Mouse (Mus musculus): Measurements from ENCODE around the gene Rrp9.

Gene Rrp9

DNA sequence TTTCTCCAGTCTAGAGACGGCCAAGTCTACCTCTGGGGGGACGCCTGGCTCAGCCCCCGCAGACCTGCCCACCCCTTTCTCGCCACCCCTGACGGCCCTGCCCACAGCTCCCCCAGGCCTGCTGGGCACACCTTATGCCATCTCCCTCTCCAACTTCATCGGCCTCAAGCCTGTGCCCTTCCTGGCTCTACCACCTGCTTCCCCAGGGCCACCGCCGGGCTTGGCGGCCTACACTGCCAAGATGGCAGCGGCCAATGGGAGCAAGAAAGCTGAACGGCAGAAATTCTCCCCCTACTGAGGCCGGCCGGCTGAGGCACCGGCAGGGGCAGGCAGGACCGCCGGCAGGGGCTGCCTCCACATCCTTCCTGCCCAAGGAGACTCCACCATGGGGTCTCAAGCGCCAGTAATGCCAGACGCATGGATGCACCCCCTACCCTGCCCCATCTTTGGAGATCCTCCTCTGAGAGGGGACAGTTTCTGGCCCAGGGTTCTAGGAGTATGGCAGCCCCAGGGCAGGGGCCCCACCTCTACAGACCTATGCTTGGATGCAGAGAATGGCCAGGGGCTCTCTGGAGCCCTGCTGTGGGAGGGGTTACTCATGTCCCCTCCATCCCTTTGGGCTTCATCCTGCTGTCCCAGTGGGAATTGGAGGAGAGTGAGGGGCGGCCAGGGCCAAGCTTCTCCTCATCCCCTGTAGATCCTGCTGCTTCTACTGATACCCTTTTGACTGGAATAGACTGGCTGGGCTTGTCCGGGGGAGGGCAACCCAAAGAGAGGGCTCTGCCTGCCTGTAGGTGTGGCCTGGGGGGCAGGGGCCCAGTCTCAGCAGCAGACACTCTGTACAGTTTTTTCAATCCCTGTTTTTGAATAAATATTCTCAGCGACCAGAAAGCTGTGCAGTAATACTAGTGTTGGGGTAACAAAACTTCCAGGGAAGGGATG lies 12.4 kb upstream of the Rrp9 start:
- TF ChIP-seq GATA4 (IDR thresholded peaks at IDR 0.05; ENCODE audit: insufficient replicate concordance, low read length), result no peak

DNA sequence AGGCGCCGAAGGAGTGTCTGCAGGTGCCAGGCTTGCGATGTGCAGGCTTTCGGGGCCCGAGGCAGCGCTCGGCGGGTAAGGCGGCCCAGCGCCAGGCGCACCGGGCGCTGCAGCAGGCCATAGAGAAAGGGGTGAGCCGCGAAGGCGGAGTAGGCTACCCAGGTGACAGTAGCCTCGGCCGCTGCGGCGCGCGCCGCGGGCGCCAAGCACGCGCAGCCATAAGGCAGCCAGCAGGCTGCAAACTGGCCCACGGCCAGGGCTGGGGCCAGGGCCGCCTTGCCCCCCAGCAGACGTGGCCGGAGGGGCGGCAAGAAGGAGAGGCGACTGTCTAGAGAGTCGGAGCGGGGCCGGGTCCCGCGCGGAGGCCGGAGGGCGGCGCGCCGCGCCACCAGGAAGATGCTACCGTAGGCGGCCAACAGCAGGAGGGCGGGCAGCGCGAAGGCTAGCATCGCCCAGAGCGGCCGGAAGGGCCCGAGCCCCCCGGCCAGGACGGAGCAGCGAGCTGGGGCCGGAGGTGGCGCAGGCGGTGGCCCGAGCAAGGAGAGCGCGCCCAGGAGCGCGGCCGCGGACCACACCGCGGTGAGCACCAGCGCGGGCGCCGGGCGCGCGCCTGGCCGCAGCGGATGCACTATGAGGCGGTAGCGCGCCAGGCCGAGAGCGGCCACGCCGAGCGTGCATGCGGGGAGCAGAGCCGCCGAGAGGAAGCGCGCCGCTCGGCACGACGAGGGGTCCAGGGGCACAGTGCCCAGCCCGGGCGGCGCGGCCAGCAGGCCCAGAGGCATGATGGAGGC lies 10.8 kb upstream of the Rrp9 start:
- TF ChIP-seq GATA4 (IDR thresholded peaks at IDR 0.05; ENCODE audit: insufficient replicate concordance, low read length), result no peak

- TF ChIP-seq GATA4 (IDR thresholded peaks at IDR 0.05; ENCODE audit: insufficient replicate concordance, low read length), result no peak
Observed at GRCm38 (mm10) chr9:106465571-106466200, 10.1 kb upstream of the Rrp9 start, which contains the start of gene Gpr62. Gene Gpr62 (minus strand): TSS chr9:106465938.

GRCm38 (mm10) chr9:106466721-106467120 lies 9.0 kb upstream of the Rrp9 start:
- TF ChIP-seq GATA4 (IDR thresholded peaks at IDR 0.05; ENCODE audit: insufficient replicate concordance, low read length), result no peak

DNA sequence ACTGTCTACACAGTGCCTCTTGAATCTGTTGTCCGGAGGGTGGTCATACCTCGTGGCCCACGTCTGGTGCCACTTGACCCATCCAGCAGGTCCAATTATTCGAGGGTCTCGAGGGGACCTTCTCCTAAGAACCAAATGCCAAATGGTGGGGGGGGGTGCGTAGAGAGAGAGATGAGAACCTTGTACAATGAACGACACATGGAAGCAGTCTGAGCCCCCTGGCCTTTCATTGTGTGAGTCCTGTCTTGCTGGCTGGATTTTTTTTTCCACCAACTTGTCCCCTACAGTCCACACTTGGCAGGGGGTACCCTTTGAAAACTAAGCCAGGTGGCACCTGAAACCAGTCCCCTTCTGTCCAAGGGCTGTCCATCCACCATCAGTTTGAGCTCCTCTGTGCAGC lies 8.0 kb upstream of the Rrp9 start:
- TF ChIP-seq GATA4 (IDR thresholded peaks at IDR 0.05; ENCODE audit: insufficient replicate concordance, low read length), result no peak

- no peak for TF ChIP-seq GATA4 (IDR thresholded peaks at IDR 0.05; ENCODE audit: insufficient replicate concordance, low read length)
Observed at GRCm38 (mm10) chr9:106469317-106469716, 6.4 kb upstream of the Rrp9 start.

DNA sequence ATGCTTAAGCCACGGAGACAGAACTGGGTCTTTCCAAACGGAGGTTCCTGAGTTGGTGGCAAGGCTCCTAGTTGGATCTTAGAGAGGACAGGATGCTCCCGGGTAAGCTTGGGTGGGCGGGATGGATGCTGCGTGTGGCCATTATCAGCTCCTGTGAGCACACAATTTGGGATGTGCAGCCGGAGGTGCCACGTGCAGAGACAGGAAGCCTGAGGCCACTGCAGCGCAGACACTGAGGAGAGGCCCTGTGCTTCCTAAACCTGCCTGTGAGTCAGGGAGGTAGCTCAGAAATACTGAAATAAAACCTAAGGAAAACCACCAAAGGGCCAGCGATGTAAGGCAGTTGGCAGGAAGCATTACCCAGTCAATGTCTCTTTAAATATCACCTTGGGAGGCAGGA lies 6.0 kb upstream of the Rrp9 start:
- no peak for TF ChIP-seq GATA4 (IDR thresholded peaks at IDR 0.05; ENCODE audit: insufficient replicate concordance, low read length)

GRCm38 (mm10) chr9:106470991-106471750 lies 4.6 kb upstream of the Rrp9 start:
- no peak for TF ChIP-seq GATA4 (IDR thresholded peaks at IDR 0.05; ENCODE audit: insufficient replicate concordance, low read length)

- no peak for TF ChIP-seq GATA4 (IDR thresholded peaks at IDR 0.05; ENCODE audit: insufficient replicate concordance, low read length)
Observed at GRCm38 (mm10) chr9:106471892-106472291, 3.9 kb upstream of the Rrp9 start.

DNA sequence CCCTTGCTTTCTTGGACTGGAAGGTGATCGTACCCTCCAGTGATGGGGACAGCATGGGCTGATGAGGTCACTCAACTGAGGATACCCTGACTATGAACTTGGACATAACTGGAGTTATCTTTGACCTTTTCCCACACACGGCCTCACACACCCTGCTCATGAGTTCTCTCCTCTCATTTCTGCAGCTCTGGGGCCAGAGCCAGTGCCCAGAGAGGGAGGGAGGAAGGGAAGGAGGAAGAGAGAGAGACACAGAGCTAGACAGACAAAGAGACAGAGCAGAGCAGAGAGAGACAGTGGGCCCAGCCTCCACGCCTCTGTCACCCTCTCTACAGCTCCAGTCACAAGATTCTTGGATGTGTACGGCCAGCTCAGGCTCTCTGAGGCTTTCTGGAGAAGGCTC lies 3.4 kb upstream of the Rrp9 start:
- no peak for TF ChIP-seq GATA4 (IDR thresholded peaks at IDR 0.05; ENCODE audit: insufficient replicate concordance, low read length)

DNA sequence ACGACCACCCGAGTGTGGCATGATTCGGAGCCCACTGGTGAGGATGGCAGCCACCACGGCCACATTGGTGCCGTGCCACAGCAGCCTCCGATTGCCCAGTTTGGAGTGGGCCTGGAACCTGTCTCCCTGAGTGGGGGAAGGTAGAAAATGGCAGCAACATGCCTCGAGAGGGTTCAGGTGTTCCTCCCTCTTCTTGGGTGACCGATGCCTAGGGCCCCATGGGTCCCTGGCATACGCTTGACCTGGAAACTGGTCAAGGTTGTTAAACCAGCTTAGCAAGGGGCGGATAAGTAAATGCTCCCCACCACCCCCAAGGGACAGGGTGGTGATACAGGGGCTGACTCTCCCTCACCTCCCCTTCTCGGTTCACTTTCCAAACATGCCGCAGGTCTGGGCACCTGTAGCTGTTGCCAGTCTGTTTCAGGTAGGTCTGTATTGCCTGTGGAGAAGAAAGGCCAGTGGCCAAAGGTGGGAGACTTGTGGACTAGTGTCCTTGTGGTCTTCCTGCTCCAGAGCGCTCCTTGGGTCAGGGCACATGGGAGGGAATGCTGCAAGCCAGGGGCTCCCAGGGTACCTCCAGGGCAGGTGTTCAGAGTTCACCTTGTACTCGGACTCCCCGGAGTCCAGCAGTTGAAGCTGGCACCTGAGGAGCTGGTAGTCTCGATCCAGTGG lies 2.5 kb upstream of the Rrp9 start:
- TF ChIP-seq GATA4 (IDR thresholded peaks at IDR 0.05; ENCODE audit: insufficient replicate concordance, low read length), result no peak

DNA sequence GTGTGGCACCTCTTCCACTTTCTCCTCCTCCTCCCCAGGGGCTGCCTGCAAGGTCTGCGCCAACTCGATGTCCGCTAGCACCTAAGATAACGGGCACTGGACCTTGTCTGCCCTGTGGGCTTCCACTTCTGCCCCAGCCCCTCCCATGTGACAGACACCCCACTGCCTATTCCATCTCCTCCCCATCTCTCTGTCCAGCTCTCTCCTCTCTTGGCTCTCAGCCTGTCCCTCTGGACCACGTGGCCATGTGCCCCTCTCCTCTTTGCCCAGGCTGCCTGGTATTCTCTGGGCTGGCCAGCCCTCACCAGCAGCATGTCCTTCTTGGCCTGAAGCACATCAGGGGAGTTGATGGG lies 2.0 kb upstream of the Rrp9 start:
- no peak for TF ChIP-seq GATA4 (IDR thresholded peaks at IDR 0.05; ENCODE audit: insufficient replicate concordance, low read length)

- peak; percentile 17; the same call in 1 of the 2 replicates for TF ChIP-seq GATA4 (IDR thresholded peaks at IDR 0.05; ENCODE audit: insufficient replicate concordance, low read length)
Observed at GRCm38 (mm10) chr9:106474456-106474855, 1.3 kb upstream of the Rrp9 start.

GRCm38 (mm10) chr9:106475046-106475445 lies 717 bp upstream of the Rrp9 start:
- TF ChIP-seq GATA4 (IDR thresholded peaks at IDR 0.05; ENCODE audit: insufficient replicate concordance, low read length), result no peak

Data from liver, adult (tissue).